Mouse (Mus musculus) embryonic facial prominence, embryonic 13.5 days (tissue): ENCODE results near the gene Thnsl2. TPM values are rescaled to one million over a fixed set of nuclear protein-coding genes. Genes with fewer than 3 reads are reported as not detected.

Experiments
- ATAC-seq: fragments of 200-750 bp; cut with Nextera tagmentation; 2 replicates; pipeline ENCODE4 v1.8.0; 2017; ENCODE audit warnings: low read depth; ENCODE audit not compliant: insufficient number of reproducible peaks, insufficient read depth, low FRiP score, low TSS enrichment
- H3K27ac ChIP-seq: fragments of 300-500 bp; sonication (generic); 2 replicates; pipeline ENCODE4 v1.5.1; 2015; ENCODE audit warnings: moderate library complexity, mild to moderate bottlenecking, inconsistent platforms
- H3K27me3 ChIP-seq: fragments of 300-500 bp; sonication (generic); 2 replicates; pipeline ENCODE4 v1.6.1; 2015; ENCODE audit warnings: mild to moderate bottlenecking, inconsistent platforms
- H3K36me3 ChIP-seq: fragments of 300-500 bp; sonication (generic); 2 replicates; pipeline ENCODE4 v1.6.1; 2015; ENCODE audit warnings: mild to moderate bottlenecking, inconsistent platforms
- H3K4me1 ChIP-seq: fragments of 300-500 bp; sonication (generic); 2 replicates; pipeline ENCODE4 v1.6.1; 2015; ENCODE audit warnings: inconsistent platforms
- H3K4me2 ChIP-seq: fragments of 300-500 bp; sonication (generic); 2 replicates; pipeline ENCODE4 v1.6.1; 2015; ENCODE audit warnings: moderate library complexity, mild to moderate bottlenecking, inconsistent platforms
- H3K4me3 ChIP-seq: fragments of 300-500 bp; sonication (generic); 2 replicates; pipeline ENCODE4 v1.5.1; 2015; ENCODE audit warnings: mild to moderate bottlenecking, inconsistent platforms
- H3K9ac ChIP-seq: fragments of 300-500 bp; sonication (generic); 2 replicates; pipeline ENCODE4 v1.6.1; 2015; ENCODE audit warnings: mild to moderate bottlenecking, inconsistent platforms
- H3K9me3 ChIP-seq: fragments of 300-500 bp; sonication (generic); 2 replicates; pipeline ENCODE4 v1.6.1; 2016; ENCODE audit warnings: inconsistent platforms
- WGBS: fragments of 180-500 bp; shearing (Covaris S2); methylation state at CpG from one replicate; pipeline ENCODE4 v1.1.7; 2015; ENCODE audit warnings: mixed read lengths; 5-methylcytosine and 5-hydroxymethylcytosine counted together
- polyA plus RNA-seq: library from polyadenylated mRNA; unstranded; fragments of >200 nt; fragmentation: Nextera tagmentation; extraction: Ambion mirVana; gene quantifications from 2 replicates; pipeline ENCODE4 v1.2.1, GENCODE M21; 2015

The Thnsl2 gene
- polyA plus RNA-seq, 1 experiment from 2014 or later: 6.1 TPM

DNA sequence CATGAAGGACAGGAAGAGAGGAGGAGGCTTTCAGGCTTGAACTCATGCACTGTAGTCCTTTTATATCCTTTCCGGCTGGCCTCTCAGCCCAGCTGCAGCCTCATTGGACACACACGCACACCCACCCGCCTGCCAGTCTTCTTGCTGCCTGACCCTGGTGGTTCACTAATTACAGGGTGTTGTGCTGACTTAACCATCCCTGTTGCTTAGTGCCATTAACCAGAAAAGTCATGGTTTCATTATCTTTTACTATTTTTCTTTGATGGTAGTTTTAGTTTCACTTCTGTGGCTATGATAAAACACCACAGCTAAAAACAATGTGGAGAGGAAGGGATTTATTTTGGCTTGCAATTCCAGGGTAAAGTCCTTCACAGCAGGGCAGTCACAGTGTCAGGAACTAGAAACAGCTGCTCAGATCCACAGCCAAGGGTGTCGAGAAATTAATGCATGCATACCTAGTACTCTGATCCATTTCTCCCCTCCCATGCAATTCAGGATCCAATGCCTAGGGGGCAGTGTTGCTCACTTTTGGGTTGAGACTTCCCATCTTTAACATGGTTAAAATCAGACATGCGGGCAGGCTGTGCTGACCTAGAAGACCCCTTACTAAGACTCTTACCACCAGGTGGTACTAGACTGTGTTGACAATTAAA lies 12.6 kb upstream of the Thnsl2 start:
- no peak for ATAC-seq
- Histone ChIP-seq H3K4me2 (no peak overlapping the region), H3K36me3 (no peaks in the 10 kb centered on the region), H3K9me3 (no peaks in the 10 kb centered on the region), H3K27me3 (no peaks in the 10 kb centered on the region), H3K4me3 (no peak overlapping the region), H3K9ac (no peak overlapping the region), H3K4me1 (no peaks in the 10 kb centered on the region), H3K27ac (no peak overlapping the region)
- WGBS: 68% methylated on average over 5 of the region's 5 CpGs

DNA sequence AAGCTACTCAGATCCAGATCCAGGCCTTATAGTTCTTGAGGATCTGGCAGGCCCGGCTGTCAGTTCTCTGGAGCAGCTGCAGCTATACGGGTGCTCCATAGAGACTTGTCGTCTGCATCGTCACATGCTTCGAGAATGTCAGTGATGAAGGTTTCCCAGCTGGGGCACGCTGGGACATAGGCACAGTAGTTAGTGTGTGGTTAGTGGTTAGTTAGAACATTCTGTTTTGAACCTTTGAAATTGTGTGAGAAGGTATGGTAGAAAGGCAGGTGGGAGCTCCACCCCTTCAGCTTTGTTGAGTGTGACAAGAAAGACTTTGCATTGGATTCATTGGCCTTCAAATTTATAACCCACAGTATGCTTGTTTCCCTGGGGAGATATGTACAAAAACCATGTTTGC lies 10.6 kb upstream of the Thnsl2 start:
- 76% methylated on average over 6 of the region's 6 CpGs for WGBS

DNA sequence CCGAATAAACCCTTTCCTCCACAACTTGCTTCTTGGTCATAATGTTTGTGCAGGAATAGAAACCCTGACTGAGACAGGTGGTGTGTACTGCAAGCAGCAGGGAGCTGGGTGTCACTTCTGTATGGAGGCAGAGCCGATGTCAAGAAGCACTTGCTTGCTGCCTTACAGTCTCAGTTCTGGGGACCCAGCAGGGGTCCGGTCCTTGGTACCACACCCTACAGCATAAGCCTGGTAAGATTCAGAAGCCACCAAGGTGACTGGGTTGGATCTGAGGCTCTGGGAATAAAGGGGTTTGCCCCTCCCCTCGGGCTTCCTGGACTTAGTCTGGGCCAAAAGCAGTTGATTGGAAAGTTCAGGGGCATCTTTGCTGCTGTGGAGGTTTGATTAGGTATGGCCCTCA lies 9.2 kb upstream of the Thnsl2 start:
- no peaks in the 10 kb centered on the region for H3K9me3 ChIP-seq
- H3K36me3 ChIP-seq: no peaks in the 10 kb centered on the region
- no peaks in the 10 kb centered on the region for H3K4me1 ChIP-seq
- H3K4me3 ChIP-seq: no peak overlapping the region
- H3K4me2 ChIP-seq: no peak overlapping the region
- 88% methylated on average over 4 of the region's 4 CpGs for WGBS
- H3K27ac ChIP-seq: no peak overlapping the region
- no peak for ATAC-seq
- no peaks in the 10 kb centered on the region for H3K27me3 ChIP-seq
- no peak overlapping the region for H3K9ac ChIP-seq

More for the DNA sequence above, 10.6 kb upstream of the Thnsl2 start:
- H3K4me1 ChIP-seq: no peaks in the 10 kb centered on the region
- H3K9me3 ChIP-seq: no peaks in the 10 kb centered on the region
- no peak overlapping the region for H3K9ac ChIP-seq
- H3K27ac ChIP-seq: no peak overlapping the region
- H3K27me3 ChIP-seq: no peaks in the 10 kb centered on the region
- no peak for ATAC-seq
- H3K4me3 ChIP-seq: no peak overlapping the region
- no peaks in the 10 kb centered on the region for H3K36me3 ChIP-seq
- no peak overlapping the region for H3K4me2 ChIP-seq

DNA sequence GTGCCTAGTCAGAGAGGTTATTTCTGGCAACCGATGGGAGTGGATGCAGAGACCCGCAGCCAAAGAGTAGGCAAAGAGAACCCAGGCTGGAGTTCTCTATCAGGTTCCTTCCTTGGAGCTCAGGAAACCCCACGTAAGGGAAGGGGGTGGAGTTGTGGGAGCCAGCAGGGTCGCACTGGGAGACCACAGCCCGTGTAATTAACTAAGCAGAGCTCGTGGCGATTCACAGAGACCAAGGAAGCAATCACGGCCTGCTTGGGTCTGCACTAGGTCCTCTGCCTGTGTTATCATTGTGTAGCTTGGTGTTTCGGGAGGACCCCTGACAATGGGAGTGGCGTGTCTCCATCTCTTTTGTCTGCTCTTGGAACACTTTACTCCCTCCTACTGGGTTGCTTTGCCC lies 6.9 kb upstream of the Thnsl2 start:
- Histone ChIP-seq H3K4me3 (no peak overlapping the region), H3K27me3 (no peaks in the 10 kb centered on the region), H3K4me2 (no peak overlapping the region), H3K9ac (no peak overlapping the region), H3K9me3 (no peaks in the 10 kb centered on the region), H3K4me1 (no peaks in the 10 kb centered on the region), H3K36me3 (no peaks in the 10 kb centered on the region), H3K27ac (no peak overlapping the region)
- 42% methylated on average over 10 of the region's 10 CpGs for WGBS
- ATAC-seq: no peak

DNA sequence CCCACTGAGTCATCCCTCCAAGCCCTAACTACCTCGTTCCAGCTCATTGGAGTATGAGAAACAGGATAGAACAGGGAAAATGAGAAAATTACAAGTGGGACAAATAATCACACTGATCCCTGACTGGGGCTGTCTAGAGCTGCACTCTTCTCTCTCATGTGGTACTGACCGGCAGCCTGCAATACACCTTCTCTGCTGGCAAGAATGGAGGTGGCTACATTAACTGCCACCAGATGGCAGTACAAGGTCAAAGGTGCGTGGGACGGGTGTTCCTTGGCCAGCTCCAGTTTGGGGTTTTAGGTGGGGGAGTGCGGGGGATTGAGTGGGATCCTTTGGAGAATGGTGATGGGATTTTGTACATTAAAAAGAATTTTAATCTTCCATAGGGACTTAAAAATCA lies 5.3 kb upstream of the Thnsl2 start:
- Histone ChIP-seq H3K27me3 (no peaks in the 10 kb centered on the region), H3K9ac (no peak overlapping the region), H3K36me3 (no peaks in the 10 kb centered on the region), H3K9me3 (no peaks in the 10 kb centered on the region), H3K4me3 (no peak overlapping the region), H3K27ac (no peak overlapping the region), H3K4me2 (no peak overlapping the region), H3K4me1 (no peaks in the 10 kb centered on the region)
- no peak for ATAC-seq
- 18% methylated on average over 5 of the region's 5 CpGs for WGBS

DNA sequence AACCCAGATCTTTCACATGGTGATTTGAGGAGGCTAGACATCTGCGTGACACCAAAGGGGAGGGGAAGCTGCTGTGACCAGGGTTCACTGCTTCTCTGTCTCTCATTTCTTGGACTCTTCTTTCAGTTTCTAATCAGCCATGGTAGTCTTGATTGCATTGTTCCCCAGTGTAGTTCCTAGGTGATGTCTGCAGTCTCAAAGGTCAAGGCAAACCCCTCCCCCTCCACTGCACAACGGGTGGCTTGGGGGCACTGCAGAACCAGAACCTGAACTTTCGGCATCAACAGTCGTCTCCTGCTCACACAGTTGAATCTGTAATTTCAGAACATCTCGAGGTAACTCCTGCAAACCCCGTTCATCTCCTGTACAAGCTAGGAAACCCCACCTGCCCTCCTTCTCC lies 4.1 kb upstream of the Thnsl2 start:
- no peak overlapping the region for H3K4me2 ChIP-seq
- H3K4me1 ChIP-seq: peaks cover 1% of the 10 kb centered on the region
- no peak overlapping the region for H3K9ac ChIP-seq
- 60% methylated on average over 6 of the region's 6 CpGs for WGBS
- H3K27me3 ChIP-seq: no peaks in the 10 kb centered on the region
- no peak overlapping the region for H3K4me3 ChIP-seq
- no peak overlapping the region for H3K27ac ChIP-seq
- no peaks in the 10 kb centered on the region for H3K9me3 ChIP-seq
- no peak for ATAC-seq
- no peaks in the 10 kb centered on the region for H3K36me3 ChIP-seq

DNA sequence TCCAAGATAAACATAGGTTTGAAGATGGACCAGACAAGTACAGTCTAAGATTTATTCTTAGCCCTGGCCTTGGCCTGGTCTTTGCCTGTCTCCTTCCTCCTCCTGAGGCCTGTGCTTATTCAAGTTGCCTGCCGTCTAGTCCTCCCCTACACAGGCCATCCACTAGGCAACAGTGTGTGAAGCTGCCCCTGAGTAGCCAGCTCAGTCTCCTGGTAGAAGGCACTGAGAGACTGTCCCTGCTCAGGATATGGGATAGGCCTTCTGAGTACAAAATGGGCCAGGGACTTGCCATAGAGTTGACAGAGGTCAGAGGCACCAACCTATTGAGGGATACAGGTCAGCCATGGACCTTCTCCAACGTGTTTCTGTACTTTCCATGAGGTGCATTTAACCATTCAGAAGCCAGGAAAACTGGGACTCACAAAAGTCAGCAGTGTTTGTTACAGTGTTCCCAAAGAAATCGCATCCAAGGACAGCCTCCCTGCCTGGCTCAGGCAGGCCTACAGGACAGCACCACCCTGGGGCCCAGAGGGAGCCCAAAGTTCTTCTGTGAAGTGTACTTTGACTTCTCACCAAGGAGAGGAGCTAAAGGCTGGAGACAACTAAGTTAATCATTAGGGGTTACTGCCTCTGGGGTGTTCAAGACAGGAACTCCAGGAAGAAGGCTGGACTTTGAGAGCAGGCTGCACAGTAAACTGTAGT lies 1.2 kb upstream of the Thnsl2 start:
- ATAC-seq: no peak
- Histone ChIP-seq H3K9ac (no peak overlapping the region), H3K4me2 (no peak overlapping the region), H3K4me3 (no peak overlapping the region), H3K4me1 (peaks cover 5% of the 10 kb centered on the region), H3K36me3 (no peaks in the 10 kb centered on the region), H3K27me3 (no peaks in the 10 kb centered on the region), H3K27ac (no peak overlapping the region), H3K9me3 (no peaks in the 10 kb centered on the region)
- WGBS: 61% methylated on average over 3 of the region's 3 CpGs

DNA sequence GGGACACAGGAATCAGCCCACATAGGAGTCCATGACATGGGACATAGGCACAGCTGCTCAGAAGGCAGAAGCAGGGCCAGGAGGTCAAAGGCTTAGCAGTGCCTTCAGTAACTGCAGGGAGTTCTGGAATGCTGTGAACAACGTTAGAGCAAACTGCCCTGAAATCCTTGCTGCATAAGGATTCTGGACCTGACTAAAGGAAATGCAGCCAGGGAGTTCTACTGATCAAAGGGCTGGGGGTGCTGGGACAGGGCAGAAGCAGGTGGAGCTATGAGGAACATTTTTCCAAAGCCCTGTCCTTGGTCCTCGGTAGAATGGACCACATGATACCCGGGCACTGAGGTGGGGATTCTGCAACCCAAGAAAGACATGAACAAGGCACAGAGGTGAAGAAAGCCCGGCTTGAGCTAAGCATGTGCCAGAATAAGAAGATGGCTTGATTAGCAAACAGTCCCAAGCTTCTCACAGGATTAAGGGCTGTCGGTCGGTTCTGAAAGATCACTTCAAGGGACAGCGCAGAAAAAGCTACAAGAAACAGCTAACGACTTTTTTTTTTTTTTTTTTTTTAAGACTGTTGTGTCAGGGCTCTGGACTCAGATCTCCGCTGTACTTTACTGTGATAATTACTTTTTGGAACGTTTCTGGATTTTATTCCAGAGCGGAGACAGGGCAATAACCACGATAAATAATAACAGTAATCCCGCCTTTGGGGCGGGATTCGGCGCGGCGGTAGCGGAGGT lies 915 bp downstream of the Thnsl2 start:
- Histone ChIP-seq H3K4me2 (peak overlapping the region; percentile 82), H3K27me3 (no peaks in the 10 kb centered on the region), H3K4me1 (peaks cover 5% of the 10 kb centered on the region), H3K36me3 (no peaks in the 10 kb centered on the region), H3K9me3 (no peaks in the 10 kb centered on the region), H3K4me3 (peak overlapping the region; percentile 64), H3K27ac (peak overlapping the region; percentile 72; the same call in 1 of the 2 replicates), H3K9ac (peak overlapping the region; percentile 79)
- ATAC-seq: no peak
- WGBS: 1% methylated on average over 19 of the region's 19 CpGs

DNA sequence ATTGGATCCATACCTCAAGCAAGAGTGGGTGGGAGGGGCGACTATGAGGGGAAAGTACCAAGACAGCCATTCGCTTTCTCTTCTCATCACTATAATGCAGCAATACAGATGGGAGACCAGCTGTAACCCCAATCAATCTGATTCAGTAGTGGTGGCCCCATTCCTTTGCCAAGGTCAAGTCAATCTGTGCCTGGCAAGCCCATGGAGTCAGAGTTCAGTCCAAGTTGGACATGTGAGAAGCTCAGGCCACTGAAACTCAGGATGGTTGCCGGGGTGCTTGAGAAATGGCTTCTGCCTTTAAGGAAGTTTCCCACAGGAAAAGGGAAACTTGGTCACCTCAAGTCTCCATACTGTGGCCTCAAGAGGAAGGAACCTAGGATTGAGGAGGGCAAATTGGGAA lies 9.2 kb downstream of the Thnsl2 start:
- Histone ChIP-seq H3K27ac (no peak overlapping the region), H3K36me3 (no peaks in the 10 kb centered on the region), H3K4me1 (no peaks in the 10 kb centered on the region), H3K9ac (no peak overlapping the region), H3K4me2 (no peak overlapping the region), H3K27me3 (no peaks in the 10 kb centered on the region), H3K4me3 (no peak overlapping the region), H3K9me3 (no peaks in the 10 kb centered on the region)
- no peak for ATAC-seq
- 76% methylated on average over 3 of the region's 3 CpGs for WGBS

DNA sequence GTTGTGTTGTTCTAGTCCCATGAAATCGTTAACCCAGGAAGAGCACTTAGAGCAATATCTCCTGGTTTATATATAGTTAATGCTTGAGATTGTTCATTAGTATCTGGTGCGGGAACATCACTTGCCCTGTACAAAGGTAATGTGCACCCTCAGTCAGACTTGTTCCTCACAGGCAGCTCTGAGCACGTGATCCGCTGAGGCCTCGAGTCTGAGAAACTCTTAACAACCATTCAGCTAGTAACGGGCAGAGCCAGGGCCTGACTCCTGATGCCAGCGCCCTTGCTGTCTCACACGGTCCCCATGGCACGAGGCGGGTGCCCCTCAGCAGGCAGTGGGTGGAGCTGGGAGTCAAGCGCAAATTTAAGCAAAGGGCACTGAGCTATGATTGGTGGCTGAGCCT lies 10.7 kb downstream of the Thnsl2 start:
- Histone ChIP-seq H3K9me3 (no peaks in the 10 kb centered on the region), H3K36me3 (no peaks in the 10 kb centered on the region), H3K27ac (no peak overlapping the region), H3K27me3 (no peaks in the 10 kb centered on the region), H3K4me2 (no peak overlapping the region), H3K4me1 (no peaks in the 10 kb centered on the region), H3K9ac (no peak overlapping the region), H3K4me3 (no peak overlapping the region)
- WGBS: 75% methylated on average over 11 of the region's 11 CpGs
- no peak for ATAC-seq

DNA sequence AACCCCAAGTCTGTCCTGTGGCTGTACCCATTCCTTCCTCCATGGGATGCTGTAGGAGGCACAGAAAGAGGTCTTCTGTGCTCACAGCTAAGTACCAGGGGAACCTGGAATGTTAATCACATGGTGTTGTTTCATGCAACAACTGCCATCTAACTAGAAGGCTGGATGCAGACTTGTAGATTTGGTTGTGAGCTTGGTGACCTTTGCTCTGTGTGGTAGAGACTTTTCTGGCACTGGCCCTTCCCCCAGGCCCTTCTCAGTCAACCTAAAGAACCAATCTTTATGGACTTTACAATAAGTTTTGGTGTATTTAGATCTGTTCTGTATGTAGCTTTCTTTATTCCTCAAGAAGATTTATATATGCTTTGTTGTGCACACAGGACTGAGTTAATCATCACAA lies 13.2 kb downstream of the Thnsl2 start:
- no peaks in the 10 kb centered on the region for H3K4me1 ChIP-seq
- no peak overlapping the region for H3K4me2 ChIP-seq
- H3K9ac ChIP-seq: no peak overlapping the region
- H3K27me3 ChIP-seq: no peaks in the 10 kb centered on the region; the same call in 1 of the 2 replicates
- no peaks in the 10 kb centered on the region for H3K36me3 ChIP-seq
- no peaks in the 10 kb centered on the region for H3K9me3 ChIP-seq
- H3K4me3 ChIP-seq: no peak overlapping the region
- no peak for ATAC-seq
- H3K27ac ChIP-seq: no peak overlapping the region

DNA sequence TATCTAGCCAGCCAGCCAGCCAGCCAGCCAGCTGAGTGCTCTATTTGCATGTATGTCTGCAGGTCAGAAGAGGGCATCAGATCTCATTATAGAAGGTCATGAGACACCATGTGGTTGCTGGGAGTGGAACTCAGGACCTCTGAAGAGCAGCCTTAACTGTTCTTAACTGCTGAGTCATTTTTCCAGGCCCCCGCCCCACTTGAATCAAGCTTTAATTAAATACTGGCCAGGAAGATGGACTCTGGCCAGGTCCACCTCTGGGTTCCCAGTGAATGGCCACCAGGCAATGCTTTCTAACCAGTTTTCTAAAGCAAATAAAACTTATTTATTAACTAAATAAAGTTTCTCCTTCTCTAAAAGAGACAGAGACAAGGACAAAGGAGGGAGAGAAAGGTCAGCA lies 14.0 kb downstream of the Thnsl2 start:
- no peak overlapping the region for H3K4me3 ChIP-seq
- ATAC-seq: no peak
- H3K4me1 ChIP-seq: no peaks in the 10 kb centered on the region
- H3K9ac ChIP-seq: no peak overlapping the region
- H3K27me3 ChIP-seq: no peaks in the 10 kb centered on the region; the same call in 1 of the 2 replicates
- H3K9me3 ChIP-seq: no peaks in the 10 kb centered on the region
- H3K4me2 ChIP-seq: no peak overlapping the region
- no peak overlapping the region for H3K27ac ChIP-seq
- whole genome bisulfite sequencing: 88% methylated on average over 1 of the region's 1 CpGs
- no peaks in the 10 kb centered on the region for H3K36me3 ChIP-seq
